In genomic region chr10:59593826-59594570, GRCm38 (mm10) we compare ENCODE assay signal across 10 mouse cellular contexts. TPM values are rescaled to one million over a fixed set of nuclear protein-coding genes. Genes with fewer than 3 reads are reported as not detected.
DNase-seq lines count a peak whose midpoint lies in the region; ATAC-seq lines count a peak whose summit lies in the region.
"Had no signal": no experiment of that assay in that cellular context is flagged by ENCODE, and none has a peak within 500 bp of the region (broad histone marks: within the 10 kb centered on the region; RNA-seq: fewer than 3 reads in every experiment).

No protein-coding gene starts in this region.

- no peak overlapping the region for H3K27ac ChIP-seq in intestine, embryonic 15.5 days
- no peak overlapping the region for H3K27ac ChIP-seq in intestine, embryonic 16.5 days (ENCODE audit: low read length)

- peak; percentile 28; the same call in 1 of the 2 replicates for ATAC-seq in intestine, embryonic 15.5 days
- no peak for ATAC-seq in intestine, embryonic 16.5 days
- ATAC-seq in cerebellum, adult (ENCODE audit: insufficient number of reproducible peaks, low FRiP score, low TSS enrichment), result peak; percentile 90

- H3K9me3 ChIP-seq in intestine, embryonic 15.5 days, result no peaks in the 10 kb centered on the region
- H3K9me3 ChIP-seq in intestine, embryonic 16.5 days (ENCODE audit: control insufficient read depth, low read length), result no peaks in the 10 kb centered on the region
- H3K9me3 ChIP-seq: megakaryocyte, embryonic 14.5 days had no signal

- no peaks in the 10 kb centered on the region for H3K4me1 ChIP-seq in intestine, embryonic 15.5 days (replicated peaks)
- no peaks in the 10 kb centered on the region for H3K4me1 ChIP-seq in intestine, embryonic 16.5 days (ENCODE audit: control insufficient read depth, insufficient read depth, low read length)

- peak; percentile 27 for DNase-seq in gastrocnemius, postnatal 25 days
- peak; percentile 73 to 77 for DNase-seq in left cerebral cortex, postnatal 36 days (ENCODE audit: low spot score in 2 of 2)
- DNase-seq in urinary bladder, postnatal 4 days (ENCODE audit: low spot score in 2 of 2), result no peak
- DNase-seq in ovary, adult 18-20 months (ENCODE audit: low spot score), result no peak
- no peak for DNase-seq in spleen, postnatal 14 days (ENCODE audit: low spot score in 2 of 2)

- no peak overlapping the region for H3K9ac ChIP-seq in intestine, embryonic 15.5 days
- no peak overlapping the region for H3K9ac ChIP-seq in intestine, embryonic 16.5 days (ENCODE audit: low read depth, low read length)

- H3K4me2 ChIP-seq in intestine, embryonic 15.5 days (replicated peaks), result no peak overlapping the region
- H3K4me2 ChIP-seq in intestine, embryonic 16.5 days (ENCODE audit: low read depth, low read length), result no peak overlapping the region

- 0 out of 2 replicates have a peak, but pooled peaks cover 10% of the 10 kb centered on the region for H3K36me3 ChIP-seq in intestine, embryonic 15.5 days
- H3K36me3 ChIP-seq in intestine, embryonic 16.5 days (ENCODE audit: control insufficient read depth, insufficient read depth, low read length), result no peaks in the 10 kb centered on the region

- H3K27me3 ChIP-seq in intestine, embryonic 15.5 days (replicated peaks), result no peaks in the 10 kb centered on the region
- H3K27me3 ChIP-seq in intestine, embryonic 16.5 days (replicated peaks; ENCODE audit: control insufficient read depth, insufficient read depth, low read length), result no peaks in the 10 kb centered on the region
- H3K27me3 ChIP-seq: megakaryocyte, embryonic 14.5 days had no signal

- H3K4me3 ChIP-seq in intestine, embryonic 15.5 days (replicated peaks), result no peak overlapping the region
- no peak overlapping the region for H3K4me3 ChIP-seq in intestine, embryonic 16.5 days (ENCODE audit: low read length)
- H3K4me3 ChIP-seq: megakaryocyte, embryonic 14.5 days had no signal

- 80% methylated on average over 13 of the region's 13 CpGs for WGBS in intestine, embryonic 15.5 days
- 77% methylated on average over 13 of the region's 13 CpGs for WGBS in intestine, embryonic 16.5 days

- intact Hi-C loops in left cerebral cortex, postnatal 36 days (cut with DNase I), result no loop called here

RNA-seq across cellular contexts. Expression of gene Gm10322, which starts 21.9 kb away (rescaled TPM):
- polyA plus RNA-seq in intestine, embryonic 15.5 days (2015; fragmentation: Nextera tagmentation; extraction: Ambion mirVana), result not detected in 2 replicates
- polyA plus RNA-seq in intestine, embryonic 16.5 days (2015; fragmentation: Nextera tagmentation; extraction: Ambion mirVana), result not detected in 2 replicates
- not detected for total RNA-seq in gastrocnemius, postnatal 25 days (2021)
- not detected for total RNA-seq in left cerebral cortex, postnatal 36 days (2021)
- total RNA-seq: gastrocnemius, postnatal 36 days had no signal

RNA-seq across cellular contexts. Expression of gene Mcu, which starts 22.5 kb away (rescaled TPM):
- polyA plus RNA-seq in intestine, embryonic 15.5 days (2015; fragmentation: Nextera tagmentation; extraction: Ambion mirVana), result 66.4 and 72.6 TPM in 2 replicates
- 75.3 and 77.5 TPM in 2 replicates for polyA plus RNA-seq in intestine, embryonic 16.5 days (2015; fragmentation: Nextera tagmentation; extraction: Ambion mirVana)
- total RNA-seq in gastrocnemius, postnatal 25 days (2021), result 10 to 100 TPM; 38.7 to 40.9 TPM
- 10 to 100 TPM; 34.5 to 36.5 TPM for total RNA-seq in left cerebral cortex, postnatal 36 days (2021)

Comparison
In these comparisons a context has a peak if more than half of its experiments do, and no peak if none do; other contexts are left out.
1. DNase-seq: peak in gastrocnemius, postnatal 25 days (single experiment) and left cerebral cortex, postnatal 36 days (2 of 2); none in urinary bladder, postnatal 4 days (0 of 2), ovary, adult 18-20 months (single experiment) and spleen, postnatal 14 days (0 of 2).